Mouse (Mus musculus): ENCODE data around the gene Rbfox1. TPM values are rescaled to one million over a fixed set of nuclear protein-coding genes. Genes with fewer than 3 reads are reported as not detected.

The Rbfox1 gene
- total RNA-seq, 2 experiments from 2014 or later = not detected

- ATAC-seq (replicated peaks; ENCODE audit: low FRiP score, poor library complexity, severe bottlenecking) = no peak
Measured at GRCm38 (mm10) chr16:5961786-5962185, 76.6 kb downstream of the Rbfox1 start.

GRCm38 (mm10) chr16:5974172-5974571 lies 89.0 kb downstream of the Rbfox1 start:
- ATAC-seq (replicated peaks; ENCODE audit: low FRiP score, poor library complexity, severe bottlenecking) = no peak

GRCm38 (mm10) chr16:5992045-5993011 lies 107.2 kb downstream of the Rbfox1 start:
- no peak for ATAC-seq (replicated peaks; ENCODE audit: low FRiP score, poor library complexity, severe bottlenecking)

GRCm38 (mm10) chr16:5997136-5997535 lies 112.0 kb downstream of the Rbfox1 start:
- ATAC-seq (replicated peaks; ENCODE audit: low FRiP score, poor library complexity, severe bottlenecking) = no peak

- no peak for ATAC-seq (replicated peaks; ENCODE audit: low FRiP score, poor library complexity, severe bottlenecking)
Measured at GRCm38 (mm10) chr16:5997651-5998050, 112.5 kb downstream of the Rbfox1 start.

GRCm38 (mm10) chr16:6000016-6000415 lies 114.9 kb downstream of the Rbfox1 start:
- no peak for ATAC-seq (replicated peaks; ENCODE audit: low FRiP score, poor library complexity, severe bottlenecking)

- no peak for ATAC-seq (replicated peaks; ENCODE audit: low FRiP score, poor library complexity, severe bottlenecking)
Measured at GRCm38 (mm10) chr16:6006996-6007395, 121.8 kb downstream of the Rbfox1 start.

- ATAC-seq (replicated peaks; ENCODE audit: low FRiP score, poor library complexity, severe bottlenecking) = no peak
Measured at GRCm38 (mm10) chr16:6012853-6013252, 127.7 kb downstream of the Rbfox1 start.

- no peak for ATAC-seq (replicated peaks; ENCODE audit: low FRiP score, poor library complexity, severe bottlenecking)
Measured at GRCm38 (mm10) chr16:6018639-6019038, 133.5 kb downstream of the Rbfox1 start.

- no peak for ATAC-seq (replicated peaks; ENCODE audit: low FRiP score, poor library complexity, severe bottlenecking)
Measured at GRCm38 (mm10) chr16:6019361-6019760, 134.2 kb downstream of the Rbfox1 start.

- no peak for ATAC-seq (replicated peaks; ENCODE audit: low FRiP score, poor library complexity, severe bottlenecking)
Measured at GRCm38 (mm10) chr16:6031280-6031679, 146.1 kb downstream of the Rbfox1 start.

GRCm38 (mm10) chr16:6032563-6032962 lies 147.4 kb downstream of the Rbfox1 start:
- no peak for ATAC-seq (replicated peaks; ENCODE audit: low FRiP score, poor library complexity, severe bottlenecking)

GRCm38 (mm10) chr16:6034876-6035275 lies 149.7 kb downstream of the Rbfox1 start:
- ATAC-seq (replicated peaks; ENCODE audit: low FRiP score, poor library complexity, severe bottlenecking) = no peak

GRCm38 (mm10) chr16:6037009-6037408 lies 151.9 kb downstream of the Rbfox1 start:
- ATAC-seq (replicated peaks; ENCODE audit: low FRiP score, poor library complexity, severe bottlenecking) = no peak

- no peak for ATAC-seq (replicated peaks; ENCODE audit: low FRiP score, poor library complexity, severe bottlenecking)
Measured at GRCm38 (mm10) chr16:6042766-6043165, 157.6 kb downstream of the Rbfox1 start.

GRCm38 (mm10) chr16:6048601-6049000 lies 163.4 kb downstream of the Rbfox1 start:
- ATAC-seq (replicated peaks; ENCODE audit: low FRiP score, poor library complexity, severe bottlenecking) = no peak

GRCm38 (mm10) chr16:6062495-6062894 lies 177.3 kb downstream of the Rbfox1 start:
- ATAC-seq (replicated peaks; ENCODE audit: low FRiP score, poor library complexity, severe bottlenecking) = no peak

- ATAC-seq (replicated peaks; ENCODE audit: low FRiP score, poor library complexity, severe bottlenecking) = no peak
Measured at GRCm38 (mm10) chr16:6065481-6065880, 180.3 kb downstream of the Rbfox1 start.

- ATAC-seq (replicated peaks; ENCODE audit: low FRiP score, poor library complexity, severe bottlenecking) = no peak
Measured at GRCm38 (mm10) chr16:6075442-6076050, 190.4 kb downstream of the Rbfox1 start.

- no peak for ATAC-seq (replicated peaks; ENCODE audit: low FRiP score, poor library complexity, severe bottlenecking)
Measured at GRCm38 (mm10) chr16:6079017-6079416, 193.9 kb downstream of the Rbfox1 start.
